Comparison of ENCODE assay signal across 7 mouse cellular contexts in genomic region chr2:143914760-143915599, GRCm38 (mm10). TPM values are rescaled to one million over a fixed set of nuclear protein-coding genes. Genes with fewer than 3 reads are reported as not detected.
DNase-seq lines count a peak whose midpoint lies in the region; ATAC-seq lines count a peak whose summit lies in the region.

Dstn (plus strand) TSS chr2:143915320.

- peak; percentile 100 for ATAC-seq in embryonic facial prominence, embryonic 11.5 days (replicated peaks; ENCODE audit: insufficient number of reproducible peaks, low FRiP score, low TSS enrichment, low read depth)
- peak; percentile 98 for ATAC-seq in limb, embryonic 11.5 days (ENCODE audit: insufficient number of reproducible peaks, low FRiP score, low TSS enrichment, low read depth)
- peak; percentile 97 for ATAC-seq in midbrain, embryonic 14.5 days (ENCODE audit: low FRiP score, low TSS enrichment)

- H3K9me3 ChIP-seq in embryonic facial prominence, embryonic 11.5 days (replicated peaks; ENCODE audit: control insufficient read depth, low read length): no peaks in the 10 kb centered on the region
- H3K9me3 ChIP-seq in limb, embryonic 11.5 days (ENCODE audit: control insufficient read depth, low read length): no peaks in the 10 kb centered on the region
- no peaks in the 10 kb centered on the region for H3K9me3 ChIP-seq in midbrain, embryonic 14.5 days (ENCODE audit: control insufficient read depth, low read length)

- WGBS in embryonic facial prominence, embryonic 11.5 days: under 1% methylated on average over 71 of the region's 71 CpGs
- WGBS in limb, embryonic 11.5 days: under 1% methylated on average over 62 of the region's 71 CpGs
- under 1% methylated on average over 71 of the region's 71 CpGs for WGBS in midbrain, embryonic 14.5 days

- H3K27me3 ChIP-seq in embryonic facial prominence, embryonic 11.5 days (ENCODE audit: control insufficient read depth, insufficient read depth, low read length): no peaks in the 10 kb centered on the region
- H3K27me3 ChIP-seq in limb, embryonic 11.5 days (ENCODE audit: control insufficient read depth, insufficient read depth, low read length): no peaks in the 10 kb centered on the region
- no peaks in the 10 kb centered on the region for H3K27me3 ChIP-seq in midbrain, embryonic 14.5 days (ENCODE audit: control insufficient read depth, insufficient read depth, low read length)

- H3K4me2 ChIP-seq in embryonic facial prominence, embryonic 11.5 days (ENCODE audit: low read depth, low read length): peak within 1 kb of the TSS; percentile 57
- H3K4me2 ChIP-seq in limb, embryonic 11.5 days (ENCODE audit: low read depth, severe bottlenecking): peak within 1 kb of the TSS; percentile 74
- peak within 1 kb of the TSS; percentile 79 for H3K4me2 ChIP-seq in midbrain, embryonic 14.5 days (ENCODE audit: low read length)

- H3K4me1 ChIP-seq in embryonic facial prominence, embryonic 11.5 days (ENCODE audit: control insufficient read depth, insufficient read depth, low read length): no peaks in the 10 kb centered on the region
- H3K4me1 ChIP-seq in limb, embryonic 11.5 days (ENCODE audit: control insufficient read depth, insufficient read depth, low read length): 0 out of 2 replicates have a peak, but pooled peaks cover 3% of the 10 kb centered on the region
- H3K4me1 ChIP-seq in midbrain, embryonic 14.5 days (ENCODE audit: control insufficient read depth, insufficient read depth, low read length): peaks cover 26% of the 10 kb centered on the region

- peak within 1 kb of the TSS; percentile 71 for H3K4me3 ChIP-seq in embryonic facial prominence, embryonic 11.5 days (ENCODE audit: low read depth, low read length)
- H3K4me3 ChIP-seq in limb, embryonic 11.5 days (ENCODE audit: low read depth, low read length): peak within 1 kb of the TSS; percentile 75
- H3K4me3 ChIP-seq in midbrain, embryonic 14.5 days (replicated peaks; ENCODE audit: low read depth, low read length): peak within 1 kb of the TSS; percentile 90

- DNase-seq in adrenal gland, postnatal 14 days: peak; percentile 98
- peak; percentile 95 for DNase-seq in embryonic facial prominence, embryonic 11.5 days (ENCODE audit: low spot score)
- peak; percentile 100 for DNase-seq in heart, adult 11 months
- DNase-seq in kidney, adult 18-20 months: peak; percentile 99
- DNase-seq in limb, embryonic 11.5 days (ENCODE audit: low spot score): peak; percentile 98
- peak; percentile 97 for DNase-seq in midbrain, embryonic 14.5 days
- peak; percentile 92 to 97 for DNase-seq in spleen, adult 18-20 months

- H3K36me3 ChIP-seq in embryonic facial prominence, embryonic 11.5 days (replicated peaks; ENCODE audit: control insufficient read depth, insufficient read depth, low read depth, low read length): no peaks in the 10 kb centered on the region
- H3K36me3 ChIP-seq in limb, embryonic 11.5 days (ENCODE audit: control insufficient read depth, insufficient read depth, low read length): no peaks in the 10 kb centered on the region
- no peaks in the 10 kb centered on the region for H3K36me3 ChIP-seq in midbrain, embryonic 14.5 days (ENCODE audit: control insufficient read depth, insufficient read depth, low read length)

- H3K9ac ChIP-seq in embryonic facial prominence, embryonic 11.5 days (replicated peaks; ENCODE audit: low read length): peak within 1 kb of the TSS; percentile 86
- peak within 1 kb of the TSS; percentile 87 for H3K9ac ChIP-seq in limb, embryonic 11.5 days (ENCODE audit: low read length)
- H3K9ac ChIP-seq in midbrain, embryonic 14.5 days (replicated peaks; ENCODE audit: low read length): peak within 1 kb of the TSS; percentile 89

- H3K27ac ChIP-seq in embryonic facial prominence, embryonic 11.5 days (replicated peaks; ENCODE audit: low read depth, low read length): peak within 1 kb of the TSS; percentile 90
- peak within 1 kb of the TSS; percentile 95 for H3K27ac ChIP-seq in limb, embryonic 11.5 days (replicated peaks; ENCODE audit: low read depth, low read length)
- peak within 1 kb of the TSS; percentile 96 for H3K27ac ChIP-seq in midbrain, embryonic 14.5 days (replicated peaks; ENCODE audit: low read depth, low read length)

RNA-seq across cellular contexts. Expression of gene Dstn, which starts in this region (rescaled TPM):
- 194 and 201 TPM in 2 replicates for total RNA-seq in adrenal gland, postnatal 14 days (2021)
- 455 and 462 TPM in 2 replicates for polyA plus RNA-seq in embryonic facial prominence, embryonic 11.5 days (2014; fragmentation: Nextera tagmentation; extraction: Ambion mirVana)
- 371 and 373 TPM in 2 replicates for polyA plus RNA-seq in limb, embryonic 11.5 days (2014; fragmentation: Nextera tagmentation; extraction: Ambion mirVana)
- 418 and 479 TPM in 2 replicates for polyA plus RNA-seq in midbrain, embryonic 14.5 days (2014; fragmentation: Nextera tagmentation; extraction: Ambion mirVana)

Comparison
In these comparisons a context has a peak if more than half of its experiments do, and no peak if none do; other contexts are left out.
1. Peak in every context shown above with its lines: DNase-seq, ATAC-seq, H3K4me3 ChIP-seq and H3K27ac ChIP-seq.